Mouse (Mus musculus) neural tube, embryonic 10.5 days (tissue): ENCODE measurements around the gene Scpep1.
A peak's percentile ranks its signal among the peaks of the same experiment; 100 is the strongest.
"Not testable (repeated sequence)": the region's sequence is repeated elsewhere in the genome, so short reads cannot be mapped to it uniquely, and the experiment has no call there.

Experiments used
- DNase-seq: peaks from one replicate; pipeline ENCODE4 v3.0.0-alpha.2; 2017; ENCODE audit warnings: low spot score; ENCODE audit errors: extremely low spot score

Scpep1 gene

DNA sequence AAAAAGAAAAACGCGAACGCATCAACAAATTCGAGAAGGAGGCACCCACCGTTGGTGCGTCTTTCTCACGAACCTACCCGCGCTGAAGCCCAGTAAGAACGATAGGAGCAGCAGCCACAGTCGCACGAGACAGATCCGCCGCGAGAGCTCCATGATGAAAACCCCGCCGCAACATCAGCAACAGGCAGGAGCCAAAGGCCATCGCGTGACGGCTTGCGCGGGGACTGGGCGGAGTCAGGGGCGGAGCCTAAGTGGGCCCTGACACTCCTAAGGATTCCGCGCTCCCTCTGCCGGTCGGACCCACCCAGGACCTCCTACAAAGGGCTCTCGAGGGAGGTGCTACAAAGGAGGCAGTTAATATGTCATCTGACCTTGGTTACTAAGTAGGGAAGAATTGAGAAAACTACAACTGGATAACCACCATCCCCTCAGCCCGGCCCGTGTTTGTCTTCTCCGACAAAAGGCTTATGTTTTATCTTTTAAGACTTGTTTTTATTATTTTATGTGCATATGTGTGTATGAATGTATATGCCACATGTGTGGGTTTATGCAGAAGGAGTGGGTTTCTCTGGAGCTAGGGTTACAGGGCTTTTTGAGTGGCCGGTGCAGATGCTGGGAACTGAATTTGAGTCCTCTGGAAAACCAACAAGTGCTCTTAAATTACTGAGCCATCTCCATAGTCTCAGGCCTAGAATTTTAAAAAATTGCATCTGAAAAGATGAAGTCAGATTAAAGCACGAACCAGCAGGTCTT is at the start of gene Scpep1:
Gene Scpep1, minus strand, starts transcription at position 249 of the 753 bp plus-strand sequence.
- DNase-seq, result peak; percentile 92

DNA sequence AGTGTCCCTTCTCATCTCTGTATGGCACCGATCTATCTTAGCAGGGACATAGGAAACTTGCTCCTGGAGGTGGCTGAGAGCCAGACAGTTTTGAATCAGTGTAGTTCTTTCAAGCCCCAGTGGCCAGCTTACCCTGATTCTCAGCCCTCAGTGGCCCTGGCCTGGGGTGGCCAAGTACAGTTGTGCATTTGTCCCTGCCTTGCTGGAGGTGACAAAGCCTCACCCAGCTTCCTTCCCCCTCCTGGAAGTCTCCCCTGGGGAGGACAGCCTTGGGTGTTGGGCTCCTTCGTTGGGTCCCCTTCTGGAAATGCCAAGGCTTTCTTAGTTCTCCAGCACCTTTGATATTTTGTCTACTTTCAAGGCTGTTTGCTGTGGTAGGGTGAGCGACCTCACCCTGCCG is 48.5 kb upstream of the Scpep1 start:
- DNase-seq, result no peak

DNA sequence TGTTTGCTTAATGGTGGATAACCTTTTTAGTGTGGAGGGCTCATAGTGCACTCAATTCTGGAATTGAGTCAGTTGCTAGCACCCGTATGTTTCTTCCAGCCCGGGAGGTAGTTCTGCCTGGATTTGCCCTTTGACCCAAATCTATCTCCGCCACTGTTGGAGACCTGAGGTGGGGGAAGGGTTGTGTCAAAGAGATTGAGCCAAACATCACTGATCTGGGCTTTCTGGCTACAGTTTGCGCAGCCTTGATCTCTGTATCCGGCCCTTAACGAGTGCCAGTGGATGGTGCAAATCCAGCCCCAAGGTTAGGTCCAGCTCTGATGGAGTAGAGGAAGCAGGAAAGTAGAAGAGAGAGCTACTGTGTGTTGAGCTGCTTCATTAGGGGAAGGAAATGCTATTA is 47.8 kb upstream of the Scpep1 start:
- no peak for DNase-seq

DNA sequence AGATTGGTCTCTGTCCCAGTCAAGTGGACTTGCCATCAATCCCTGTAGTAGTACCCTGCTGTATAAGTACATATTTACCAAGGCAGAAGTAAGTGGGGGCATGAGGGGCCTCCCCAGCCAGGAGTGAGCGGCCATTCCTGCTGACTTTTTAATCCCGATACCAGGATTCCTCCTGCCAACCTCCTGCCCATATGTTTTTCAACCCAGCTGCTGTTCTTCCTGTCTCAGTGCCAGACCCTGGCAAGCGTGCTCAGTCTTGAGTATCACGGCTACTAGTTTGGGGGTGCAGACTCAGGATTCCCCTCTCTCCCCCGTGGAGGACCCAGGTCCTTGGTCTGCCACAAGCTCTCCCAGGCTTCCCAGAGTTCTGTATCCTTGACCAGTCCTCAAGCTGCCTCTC is 47.4 kb upstream of the Scpep1 start:
- DNase-seq, result no peak

DNA sequence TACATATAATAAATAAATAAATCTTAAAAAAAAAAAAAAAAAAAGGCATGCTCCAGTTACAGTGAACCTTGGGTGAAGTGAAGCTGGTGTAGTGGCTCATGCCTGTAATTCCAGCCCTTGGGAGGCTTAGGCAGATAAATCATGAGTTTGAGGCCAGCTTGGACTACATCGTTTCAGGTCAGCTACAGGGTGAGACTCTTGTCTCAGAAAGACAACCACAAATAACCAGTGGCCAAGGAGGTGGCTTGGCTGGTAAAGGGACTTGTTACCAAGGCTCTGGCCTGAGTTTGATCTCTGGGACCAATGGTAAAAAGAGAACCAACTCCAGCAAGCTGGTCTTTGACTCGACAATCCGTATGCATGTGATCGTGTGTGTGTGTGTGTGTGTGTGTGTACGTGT is 46.8 kb upstream of the Scpep1 start:
- DNase-seq, result no peak

DNA sequence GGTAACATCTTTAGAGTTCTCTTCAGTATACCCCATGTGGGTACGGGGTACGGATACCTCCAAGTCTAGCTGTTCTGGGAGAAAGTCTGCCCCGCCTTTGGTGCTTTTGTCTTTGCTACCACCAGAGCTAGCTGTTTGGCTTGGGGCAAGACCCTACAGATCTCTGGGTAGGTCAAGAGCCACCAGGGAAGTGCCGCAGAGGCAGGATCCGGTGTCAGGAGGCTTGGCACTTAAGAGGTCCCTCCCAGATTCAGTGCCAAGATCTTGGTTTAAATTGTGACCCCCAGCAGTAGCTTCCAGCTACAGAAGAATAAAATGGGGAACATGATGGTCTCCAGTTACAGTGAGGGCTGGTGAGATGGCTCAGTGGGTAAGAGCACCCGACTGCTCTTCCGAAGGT is 46.3 kb upstream of the Scpep1 start:
- DNase-seq, result no peak

DNA sequence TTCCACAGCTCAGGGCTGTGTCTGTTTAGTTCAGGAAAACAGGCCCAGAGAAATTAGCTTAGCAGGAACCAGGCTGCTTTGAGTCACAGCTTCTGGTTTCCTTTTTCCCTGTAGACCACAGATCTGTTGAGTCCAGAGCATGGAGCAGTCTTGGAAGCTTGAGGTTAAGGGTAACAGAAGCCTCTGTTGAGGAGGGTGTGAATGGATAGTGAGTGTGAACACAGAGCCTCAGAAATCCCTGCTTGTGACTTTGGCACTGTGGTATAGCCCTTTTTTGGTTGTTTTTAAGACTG is 45.2 kb upstream of the Scpep1 start:
- DNase-seq, result no peak

DNA sequence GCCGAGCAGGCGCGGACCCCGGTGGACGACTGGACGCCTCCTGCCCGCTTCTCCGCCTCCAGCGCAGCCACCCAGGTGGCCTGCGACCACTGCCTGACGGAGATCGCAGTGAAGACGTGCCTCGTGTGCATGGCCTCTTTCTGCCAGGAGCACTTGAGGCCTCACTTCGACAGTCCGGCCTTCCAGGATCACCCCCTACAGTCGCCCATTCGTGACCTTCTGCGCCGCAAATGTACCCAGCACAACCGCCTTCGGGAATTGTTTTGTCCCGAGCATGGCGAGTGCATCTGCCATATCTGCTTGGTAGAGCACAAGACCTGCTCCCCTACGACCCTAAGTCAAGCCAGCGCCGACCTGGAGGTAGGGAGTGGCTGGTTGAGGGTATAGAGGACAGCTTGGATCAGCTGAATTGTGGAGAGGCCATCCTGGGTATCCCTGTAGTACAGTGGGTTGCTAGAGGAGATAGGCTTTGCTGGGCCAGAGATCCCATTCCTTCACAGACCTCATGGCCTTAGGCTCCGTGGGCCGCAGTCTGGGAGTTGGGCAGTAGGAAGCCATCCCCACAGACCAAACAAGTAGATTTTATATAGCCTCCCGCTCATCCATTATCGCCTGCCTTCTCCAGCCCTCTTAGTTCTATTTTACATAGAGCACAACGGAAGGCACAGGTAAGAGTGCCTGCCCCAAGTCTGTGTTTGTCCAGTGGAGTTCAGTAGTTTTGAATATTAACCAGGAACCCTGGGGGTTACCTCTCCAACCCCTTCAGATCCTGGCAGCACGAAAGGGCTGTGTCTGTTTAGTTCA is 44.7 kb upstream of the Scpep1 start:
- no peak for DNase-seq

DNA sequence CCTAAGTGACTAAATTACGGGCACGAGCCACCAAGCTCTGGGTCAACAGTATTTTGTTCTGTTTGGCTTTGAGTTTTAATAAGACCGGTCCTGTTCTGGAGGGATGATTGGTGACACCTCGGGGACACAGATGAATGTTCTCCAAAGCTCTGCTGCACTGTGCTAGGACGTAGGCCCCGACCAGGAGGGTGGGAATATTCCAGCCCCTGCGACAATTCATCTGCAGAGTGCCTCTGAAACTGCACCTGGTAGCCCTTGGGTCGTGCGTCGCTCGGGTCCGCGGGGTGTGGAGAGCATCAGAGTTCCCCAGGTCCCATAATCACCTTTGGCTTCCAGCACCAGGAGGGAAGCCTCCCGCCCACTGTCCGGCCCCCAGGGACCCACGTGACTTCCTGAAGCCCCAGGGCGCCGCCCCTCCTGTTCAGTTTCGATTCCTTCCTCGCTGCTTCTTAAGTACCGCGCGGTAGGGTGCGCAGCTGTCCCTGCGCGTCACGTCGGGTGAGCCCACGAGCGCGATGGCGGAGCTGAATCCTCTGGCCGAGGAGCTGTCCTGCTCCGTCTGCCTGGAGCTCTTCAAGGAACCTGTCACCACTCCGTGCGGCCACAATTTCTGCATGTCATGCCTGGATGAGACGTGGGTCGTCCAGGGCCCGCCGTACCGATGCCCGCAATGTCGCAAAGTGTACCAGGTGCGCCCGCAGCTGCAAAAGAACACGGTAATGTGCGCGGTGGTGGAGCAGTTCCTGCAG is 43.9 kb upstream of the Scpep1 start, which contains the start of gene Trim25:
Gene Trim25, plus strand, starts transcription at position 403 of the 749 bp plus-strand sequence.
- DNase-seq, result peak; percentile 63

DNA sequence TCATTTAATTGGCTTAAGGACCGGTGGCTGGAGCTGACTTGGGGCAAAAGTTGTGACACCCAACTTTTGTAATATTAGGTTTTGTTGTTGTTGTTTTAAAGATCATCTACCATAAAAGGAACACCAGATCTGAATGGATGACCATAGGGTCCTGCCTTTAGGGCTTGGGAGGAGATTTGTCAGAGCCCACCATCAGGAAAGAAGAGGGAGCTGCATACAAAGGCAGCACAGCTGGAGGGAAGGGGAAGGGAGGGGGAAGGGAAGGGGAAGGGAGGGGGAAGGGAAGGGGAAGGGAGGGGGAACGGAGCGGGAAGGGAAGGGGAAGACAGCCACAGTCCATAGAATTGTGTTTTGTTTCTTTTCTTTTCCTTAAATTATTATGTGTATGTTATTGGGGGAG is 43.1 kb upstream of the Scpep1 start:
- no peak for DNase-seq

DNA sequence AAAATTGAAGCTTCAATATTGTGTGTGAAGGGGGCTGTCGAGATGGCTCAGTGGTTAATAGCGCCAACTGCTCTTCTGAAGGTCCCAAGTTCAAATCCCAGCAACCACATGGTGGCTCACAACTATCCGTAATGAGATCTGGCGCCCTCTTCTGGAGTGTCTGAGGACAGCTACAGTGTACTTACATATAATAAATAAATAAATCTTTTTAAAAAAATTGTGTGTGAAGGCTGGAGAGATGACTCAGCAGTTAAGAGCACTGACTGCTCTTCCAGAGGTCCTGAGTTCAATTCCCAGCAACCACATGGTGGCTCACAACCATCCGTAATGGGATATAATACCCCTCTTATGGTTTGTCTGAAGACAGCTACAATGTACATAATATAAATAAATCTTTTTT is 42.1 kb upstream of the Scpep1 start:
- not testable (repeated sequence) for DNase-seq

DNA sequence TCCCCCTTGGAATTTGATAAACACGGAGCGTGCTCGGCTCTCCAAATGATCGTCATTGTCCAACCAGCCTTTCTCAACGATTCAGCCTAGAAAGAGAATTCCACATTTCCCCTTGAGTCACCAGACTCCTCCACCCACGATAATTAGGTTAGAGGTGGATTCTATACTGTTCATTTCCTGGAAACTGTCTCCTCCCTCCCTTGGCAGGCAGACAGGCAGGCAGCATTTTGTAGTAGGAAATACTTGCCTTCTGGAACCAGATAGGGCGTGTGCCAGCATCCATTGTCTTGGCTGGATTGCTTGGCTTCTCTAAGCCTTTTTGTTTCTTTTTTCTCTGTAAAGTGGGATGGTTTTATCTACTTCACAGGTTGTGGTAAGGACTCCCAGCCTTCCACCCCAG is 41.2 kb upstream of the Scpep1 start:
- no peak for DNase-seq

DNA sequence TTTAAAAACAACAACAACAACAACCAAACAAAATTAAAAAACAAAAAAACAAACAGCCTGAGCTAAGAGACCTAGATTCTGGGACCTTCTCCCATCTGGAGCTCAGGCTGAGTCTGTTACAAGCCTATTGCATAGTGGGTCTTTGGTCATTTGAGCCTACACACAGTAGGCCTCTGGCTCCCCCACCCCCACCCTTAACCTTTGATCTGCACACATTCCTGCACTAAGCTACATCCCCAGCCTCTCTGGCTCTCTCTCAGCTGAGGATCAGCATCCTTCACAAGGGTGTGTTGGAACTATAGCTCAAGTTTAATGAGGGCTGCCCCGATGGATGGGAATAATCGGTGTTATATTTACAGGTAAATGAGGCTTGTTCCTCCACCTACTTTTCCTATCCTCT is 40.4 kb upstream of the Scpep1 start:
- no peak for DNase-seq

DNA sequence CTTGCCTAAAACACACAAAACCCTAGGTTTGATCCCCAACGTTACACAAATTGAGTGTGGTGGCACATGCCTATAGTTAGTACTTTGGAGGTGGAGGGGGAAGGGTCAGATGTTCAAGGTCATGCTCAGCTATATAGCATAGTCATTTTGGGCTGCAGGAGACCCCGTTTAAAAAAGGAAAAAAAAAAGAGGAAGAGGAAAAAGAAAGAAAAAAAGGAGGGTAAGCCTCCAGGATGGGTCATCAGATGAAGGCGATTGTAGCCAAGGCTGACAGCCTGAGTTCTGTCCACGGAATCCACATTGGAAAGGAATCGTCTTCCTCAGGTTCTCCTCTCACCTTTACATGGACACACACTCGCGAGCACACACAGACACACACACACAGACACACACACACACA is 39.2 kb upstream of the Scpep1 start:
- DNase-seq, result no peak

DNA sequence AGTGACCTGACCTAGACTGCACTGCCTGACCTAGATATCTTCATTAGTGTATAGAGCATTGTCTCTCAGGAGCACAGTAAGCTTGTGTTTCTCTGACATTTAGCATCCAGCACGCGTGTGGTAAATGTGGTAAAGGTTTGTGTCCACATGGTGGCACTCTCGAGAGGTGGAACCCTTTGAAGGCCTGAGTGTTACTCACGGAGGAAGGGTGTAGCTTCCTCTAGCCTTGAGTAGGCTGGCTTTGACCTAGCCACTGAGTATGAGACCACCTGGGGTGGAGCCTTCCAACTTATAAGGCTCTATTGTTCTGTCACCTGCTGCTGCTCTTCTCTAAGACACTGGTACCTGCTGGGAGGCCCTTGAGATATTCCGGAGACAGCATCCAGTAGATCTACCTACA is 38.4 kb upstream of the Scpep1 start:
- DNase-seq, result no peak

DNA sequence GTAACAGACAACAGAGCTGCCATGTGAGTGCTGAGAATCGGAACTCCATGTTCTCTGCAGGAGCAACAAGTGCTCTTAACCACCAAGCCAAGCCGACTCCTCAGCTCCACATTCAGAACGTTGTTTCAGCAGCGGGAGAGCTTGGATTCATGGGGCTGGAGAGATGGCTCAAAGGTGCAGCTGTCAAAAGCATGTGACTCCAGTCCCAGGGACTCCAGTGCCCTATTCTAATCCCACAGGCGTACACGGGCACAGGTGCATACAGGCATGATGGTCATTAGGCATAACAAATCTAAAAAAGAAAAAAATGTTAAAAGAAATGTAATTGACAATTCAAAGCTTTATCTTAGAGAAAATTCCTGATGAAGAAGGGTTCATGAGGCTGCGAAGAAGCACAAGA is 37.9 kb upstream of the Scpep1 start:
- DNase-seq, result no peak

DNA sequence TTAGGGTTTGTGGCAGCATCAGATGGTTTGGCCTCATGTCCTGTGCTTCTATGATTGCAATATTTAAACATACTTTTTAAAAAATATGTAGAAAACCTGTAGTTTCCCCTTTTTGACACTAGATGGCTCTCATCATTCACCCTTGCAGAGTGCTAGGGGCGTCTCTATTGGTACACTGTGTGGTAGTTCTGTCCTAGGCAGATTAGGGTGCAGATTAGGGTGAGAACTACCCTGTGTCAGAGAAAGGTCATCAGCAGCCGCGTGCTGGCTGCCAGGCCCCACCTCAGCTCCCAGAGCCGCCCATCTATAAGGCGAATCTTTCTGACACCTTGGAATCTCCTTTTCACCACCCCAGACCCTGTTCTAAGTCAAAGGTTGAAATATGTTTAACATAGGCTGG is 34.3 kb upstream of the Scpep1 start:
- no peak for DNase-seq

DNA sequence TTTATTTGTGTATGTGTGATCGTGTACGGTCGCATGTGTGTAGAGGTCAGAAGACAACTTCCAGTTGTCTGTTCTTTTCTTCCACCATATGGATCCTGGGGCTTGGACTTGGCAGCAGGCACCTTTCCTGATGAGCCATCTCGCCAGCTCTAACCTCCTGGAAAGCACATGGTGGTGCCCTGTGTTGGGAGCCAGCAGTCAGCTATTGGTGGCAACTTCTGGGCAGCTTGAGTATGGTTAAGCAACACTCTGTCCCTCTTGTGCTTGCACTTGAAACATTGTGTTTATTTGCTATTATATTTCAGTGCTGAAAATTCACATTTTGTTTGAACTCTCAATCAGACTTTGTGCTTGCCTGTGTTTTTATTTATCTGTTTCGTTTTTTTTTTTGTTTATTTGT is 33.7 kb upstream of the Scpep1 start:
- no peak for DNase-seq

DNA sequence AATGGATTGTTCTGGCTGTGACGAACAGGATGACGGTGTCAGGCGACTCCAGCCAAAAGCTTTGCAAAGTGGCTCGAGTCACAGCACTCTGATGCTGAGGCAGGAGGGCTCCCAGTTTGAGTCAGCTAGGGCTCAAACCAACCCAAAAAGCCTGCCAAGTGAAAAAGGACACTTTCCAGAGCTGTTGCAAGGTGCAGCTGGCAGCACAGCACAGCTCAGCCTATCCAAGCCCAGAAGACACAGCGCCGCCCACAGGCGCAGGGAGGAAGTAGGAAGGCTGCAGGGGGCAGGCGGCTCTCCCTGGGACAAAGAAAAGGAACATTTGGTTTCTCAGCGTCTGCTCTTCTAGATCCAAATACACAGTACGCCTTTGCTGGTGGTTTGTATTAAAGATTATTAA is 31.4 kb upstream of the Scpep1 start:
- DNase-seq, result no peak

DNA sequence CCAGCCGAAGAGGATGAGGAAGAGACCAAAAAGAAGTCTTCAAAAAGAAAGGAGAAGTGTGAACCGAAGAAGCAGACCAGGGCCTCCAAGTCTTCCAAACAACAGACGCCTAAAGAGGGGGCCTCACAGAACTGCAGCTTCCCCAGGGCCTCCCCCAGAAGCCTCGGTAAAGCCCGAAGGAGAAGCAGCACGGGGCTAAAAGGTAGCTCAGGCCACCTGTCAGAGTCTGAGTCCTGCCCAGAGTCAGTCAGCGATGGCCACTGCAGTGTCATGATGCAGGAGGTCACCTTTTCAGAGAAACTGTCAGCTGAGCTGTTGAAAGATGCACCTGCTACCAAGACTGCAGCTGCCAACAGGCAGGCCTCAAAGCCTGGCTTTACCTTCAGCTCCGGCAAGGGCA is 26.1 kb upstream of the Scpep1 start:
- no peak for DNase-seq

DNA sequence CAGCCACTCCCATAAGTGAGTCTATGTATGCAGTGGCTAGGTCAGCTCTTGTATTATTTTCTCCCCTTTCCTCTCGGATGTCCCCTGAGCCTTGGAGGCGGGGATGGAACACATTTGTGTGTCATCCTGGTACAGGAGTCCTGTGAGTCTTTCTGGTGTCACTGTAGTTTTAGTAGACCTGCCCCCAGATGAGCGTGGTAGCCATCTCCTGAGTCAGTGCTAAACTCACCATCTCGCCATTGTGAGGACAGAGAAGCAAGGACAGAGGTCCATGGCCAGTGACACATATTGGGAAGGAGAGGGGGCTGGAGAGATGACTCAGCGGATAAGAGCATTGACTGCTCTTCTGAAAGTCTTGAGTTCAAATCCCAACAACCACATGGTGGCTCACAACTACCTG is 21.9 kb upstream of the Scpep1 start:
- DNase-seq, result no peak

DNA sequence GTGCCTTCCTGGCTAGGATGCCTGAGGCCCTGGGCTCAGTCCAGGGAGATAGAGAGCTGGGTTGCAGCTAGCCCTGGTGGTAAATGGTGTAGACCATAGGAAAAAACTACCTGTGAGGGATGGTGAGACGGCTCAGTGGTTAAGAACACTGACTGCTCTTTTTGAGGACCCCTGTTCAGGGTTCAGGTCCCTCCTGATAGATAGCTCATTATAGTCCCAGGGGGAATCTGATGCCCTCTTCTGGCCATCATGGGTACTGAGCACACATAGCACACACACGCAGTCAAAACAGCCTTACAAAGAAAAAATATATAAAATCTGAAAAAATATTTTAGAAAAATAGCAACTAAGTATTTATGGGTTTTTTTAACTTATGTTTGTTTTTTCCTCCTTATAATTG is 21.1 kb upstream of the Scpep1 start:
- DNase-seq, result no peak
